Mouse (Mus musculus): ENCODE results near the gene 4930415O20Rik. TPM values are rescaled to one million over a fixed set of nuclear protein-coding genes. Genes with fewer than 3 reads are reported as not detected.

The 4930415O20Rik gene
- polyA plus RNA-seq, 1 experiment from 2014 or later, result not detected

DNA sequence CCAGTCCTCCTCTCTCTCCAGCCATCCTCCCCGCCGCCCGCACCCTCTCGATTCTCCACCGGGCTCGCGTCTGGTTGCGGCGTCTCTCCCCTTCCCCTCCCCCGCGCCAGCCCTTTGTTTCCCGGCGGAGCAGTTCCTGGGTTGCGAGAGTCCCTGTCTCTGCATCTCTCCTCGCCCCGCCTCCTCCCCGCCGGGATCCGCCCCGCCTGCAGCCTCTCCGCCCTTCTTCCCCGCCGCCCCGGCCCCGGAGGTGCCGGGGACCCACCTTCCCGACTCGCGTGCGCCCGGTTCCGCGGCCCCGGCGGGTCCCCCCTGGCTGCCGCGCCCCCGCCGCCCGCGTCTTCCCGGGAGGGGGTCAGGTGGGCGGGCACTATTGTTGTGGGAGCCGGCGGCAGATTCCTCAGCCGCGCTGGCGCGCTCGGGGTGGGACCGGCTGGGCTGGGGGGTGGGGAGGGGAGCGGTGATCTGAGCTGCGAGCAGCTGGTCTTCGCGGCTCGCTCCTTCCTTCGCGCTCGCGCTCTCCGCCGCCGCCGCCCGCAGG, 63.8 kb downstream of the 4930415O20Rik start:
- ATAC-seq (replicated peaks; ENCODE audit: insufficient number of reproducible peaks, low FRiP score, low TSS enrichment, low read depth) (peak; percentile 53), DNase-seq (ENCODE audit: low spot score) (peak; percentile 87)
- Histone ChIP-seq H3K27me3 (ENCODE audit: control insufficient read depth, insufficient read depth, low read length) (peaks cover 17% of the 10 kb centered on the region), H3K36me3 (replicated peaks; ENCODE audit: control insufficient read depth, insufficient read depth, low read depth, low read length) (no peaks in the 10 kb centered on the region), H3K4me2 (ENCODE audit: low read depth, low read length) (peak overlapping the region; percentile 99), H3K9ac (replicated peaks; ENCODE audit: low read length) (peak overlapping the region; percentile 83), H3K27ac (replicated peaks; ENCODE audit: low read depth, low read length) (peak overlapping the region; percentile 86), H3K9me3 (replicated peaks; ENCODE audit: control insufficient read depth, low read length) (no peaks in the 10 kb centered on the region), H3K4me1 (ENCODE audit: control insufficient read depth, insufficient read depth, low read length) (peaks cover 10% of the 10 kb centered on the region), H3K4me3 (ENCODE audit: low read depth, low read length) (peak overlapping the region; percentile 75)
- WGBS, result under 1% methylated on average over 64 of the region's 65 CpGs

GRCm38 (mm10) chr15:98635291-98635841, 64.6 kb downstream of the 4930415O20Rik start:
- peak overlapping the region; percentile 99 for H3K4me2 ChIP-seq (ENCODE audit: low read depth, low read length)
- H3K27ac ChIP-seq (replicated peaks; ENCODE audit: low read depth, low read length), result peak overlapping the region; percentile 86
- ATAC-seq (replicated peaks; ENCODE audit: insufficient number of reproducible peaks, low FRiP score, low TSS enrichment, low read depth) (no peak), DNase-seq (ENCODE audit: low spot score) (peak; percentile 46)
- peaks cover 17% of the 10 kb centered on the region for H3K27me3 ChIP-seq (ENCODE audit: control insufficient read depth, insufficient read depth, low read length)
- H3K4me3 ChIP-seq (ENCODE audit: low read depth, low read length), result peak overlapping the region; percentile 75
- peaks cover 1% of the 10 kb centered on the region; the same call in 1 of the 2 replicates for H3K36me3 ChIP-seq (replicated peaks; ENCODE audit: control insufficient read depth, insufficient read depth, low read depth, low read length)
- H3K9me3 ChIP-seq (replicated peaks; ENCODE audit: control insufficient read depth, low read length), result no peaks in the 10 kb centered on the region
- H3K9ac ChIP-seq (replicated peaks; ENCODE audit: low read length), result peak overlapping the region; percentile 83
- WGBS, result under 1% methylated on average over 21 of the region's 21 CpGs
- H3K4me1 ChIP-seq (ENCODE audit: control insufficient read depth, insufficient read depth, low read length), result peaks cover 10% of the 10 kb centered on the region

- H3K4me2 ChIP-seq (ENCODE audit: low read depth, low read length), result peak overlapping the region; percentile 99
These were observed 65.7 kb downstream of the 4930415O20Rik start for GRCm38 (mm10) chr15:98636517-98636916.

DNA sequence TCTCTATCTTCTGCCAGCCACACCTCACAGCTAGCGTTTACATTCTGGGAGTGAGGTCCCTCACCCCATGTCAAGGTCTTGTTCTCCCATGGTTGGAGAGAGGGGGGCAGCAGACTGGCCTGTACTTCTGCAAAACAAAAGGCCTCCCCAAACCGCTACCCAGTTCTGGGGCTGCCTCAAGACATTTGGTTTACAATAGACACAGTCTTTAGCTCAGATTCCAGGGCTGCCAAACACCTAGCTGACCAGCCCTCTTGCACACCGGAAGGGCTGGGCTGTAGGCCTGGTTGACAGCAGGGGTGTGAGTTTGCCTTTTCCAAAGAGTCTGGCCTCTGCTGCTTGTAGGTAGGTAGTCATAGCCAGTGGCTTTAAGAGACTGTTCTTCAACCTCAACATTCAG, 66.4 kb downstream of the 4930415O20Rik start:
- ATAC-seq (replicated peaks; ENCODE audit: insufficient number of reproducible peaks, low FRiP score, low TSS enrichment, low read depth) (no peak), DNase-seq (ENCODE audit: low spot score) (no peak)
- H3K4me1 ChIP-seq (ENCODE audit: control insufficient read depth, insufficient read depth, low read length), result peaks cover 10% of the 10 kb centered on the region
- peaks cover 10% of the 10 kb centered on the region for H3K27me3 ChIP-seq (ENCODE audit: control insufficient read depth, insufficient read depth, low read length)
- H3K9ac ChIP-seq (replicated peaks; ENCODE audit: low read length), result no peak overlapping the region
- H3K4me2 ChIP-seq (ENCODE audit: low read depth, low read length), result no peak overlapping the region
- no peak overlapping the region for H3K27ac ChIP-seq (replicated peaks; ENCODE audit: low read depth, low read length)
- no peak overlapping the region for H3K4me3 ChIP-seq (ENCODE audit: low read depth, low read length)
- H3K36me3 ChIP-seq (replicated peaks; ENCODE audit: control insufficient read depth, insufficient read depth, low read depth, low read length), result peaks cover 6% of the 10 kb centered on the region; the same call in 1 of the 2 replicates
- WGBS, result 30% methylated on average over 3 of the region's 3 CpGs
- no peaks in the 10 kb centered on the region for H3K9me3 ChIP-seq (replicated peaks; ENCODE audit: control insufficient read depth, low read length)

More at GRCm38 (mm10) chr15:98636517-98636916, 65.7 kb downstream of the 4930415O20Rik start:
- peaks cover 10% of the 10 kb centered on the region for H3K4me1 ChIP-seq (ENCODE audit: control insufficient read depth, insufficient read depth, low read length)
- no peak overlapping the region; the same call in 1 of the 2 replicates for H3K9ac ChIP-seq (replicated peaks; ENCODE audit: low read length)
- ATAC-seq (replicated peaks; ENCODE audit: insufficient number of reproducible peaks, low FRiP score, low TSS enrichment, low read depth) (no peak), DNase-seq (ENCODE audit: low spot score) (no peak)
- H3K27me3 ChIP-seq (ENCODE audit: control insufficient read depth, insufficient read depth, low read length), result peaks cover 10% of the 10 kb centered on the region
- no peaks in the 10 kb centered on the region for H3K9me3 ChIP-seq (replicated peaks; ENCODE audit: control insufficient read depth, low read length)
- 45% methylated on average over 5 of the region's 5 CpGs for WGBS
- no peak overlapping the region for H3K4me3 ChIP-seq (ENCODE audit: low read depth, low read length)
- peaks cover 3% of the 10 kb centered on the region; the same call in 1 of the 2 replicates for H3K36me3 ChIP-seq (replicated peaks; ENCODE audit: control insufficient read depth, insufficient read depth, low read depth, low read length)
- no peak overlapping the region for H3K27ac ChIP-seq (replicated peaks; ENCODE audit: low read depth, low read length)

Other genes with a start within 250 kb of the 4930415O20Rik start
- gene Olfr284, start 230.0 kb upstream of the 4930415O20Rik start, polyA plus RNA-seq (2014; fragmentation: Nextera tagmentation; extraction: Ambion mirVana), result not detected in 2 replicates
- not detected in 2 replicates for gene Olfr283, start 190.1 kb upstream of the 4930415O20Rik start, polyA plus RNA-seq (2014; fragmentation: Nextera tagmentation; extraction: Ambion mirVana)
- not detected in 2 replicates for gene Olfr282, start 139.8 kb upstream of the 4930415O20Rik start, polyA plus RNA-seq (2014; fragmentation: Nextera tagmentation; extraction: Ambion mirVana)
- not detected in 2 replicates for gene Olfr281, start 118.4 kb upstream of the 4930415O20Rik start, polyA plus RNA-seq (2014; fragmentation: Nextera tagmentation; extraction: Ambion mirVana)
- gene OR5BS1P, start 101.1 kb upstream of the 4930415O20Rik start, polyA plus RNA-seq (2014; fragmentation: Nextera tagmentation; extraction: Ambion mirVana), result not detected in 2 replicates
- 0.38 and 0.39 TPM in 2 replicates for gene Lalba, start 88.3 kb upstream of the 4930415O20Rik start, polyA plus RNA-seq (2014; fragmentation: Nextera tagmentation; extraction: Ambion mirVana)
- gene Olfr279, start 78.6 kb upstream of the 4930415O20Rik start, polyA plus RNA-seq (2014; fragmentation: Nextera tagmentation; extraction: Ambion mirVana), result not detected in 2 replicates
- 145 and 153 TPM in 2 replicates for gene Kansl2, start 36.7 kb upstream of the 4930415O20Rik start, polyA plus RNA-seq (2014; fragmentation: Nextera tagmentation; extraction: Ambion mirVana)
- gene Ccnt1, start 81 bp upstream of the 4930415O20Rik start, polyA plus RNA-seq (2014; fragmentation: Nextera tagmentation; extraction: Ambion mirVana), result 61.4 and 61.8 TPM in 2 replicates
- 8.4 and 10.4 TPM in 2 replicates for gene Adcy6, start 39.1 kb downstream of the 4930415O20Rik start, polyA plus RNA-seq (2014; fragmentation: Nextera tagmentation; extraction: Ambion mirVana)
- gene Cacnb3, start 59.8 kb downstream of the 4930415O20Rik start, polyA plus RNA-seq (2014; fragmentation: Nextera tagmentation; extraction: Ambion mirVana), result 32.3 and 33.4 TPM in 2 replicates
- gene Ddx23, start 91.9 kb downstream of the 4930415O20Rik start, polyA plus RNA-seq (2014; fragmentation: Nextera tagmentation; extraction: Ambion mirVana), result 20.8 and 22.0 TPM in 2 replicates
- gene Rnd1, start 106.5 kb downstream of the 4930415O20Rik start, polyA plus RNA-seq (2014; fragmentation: Nextera tagmentation; extraction: Ambion mirVana), result 0.63 and 0.92 TPM in 2 replicates
- gene Ccdc65, start 137.2 kb downstream of the 4930415O20Rik start, polyA plus RNA-seq (2014; fragmentation: Nextera tagmentation; extraction: Ambion mirVana), result 1.3 TPM in 2 replicates
- 18.9 and 21.0 TPM in 2 replicates for gene Fkbp11, start 157.2 kb downstream of the 4930415O20Rik start, polyA plus RNA-seq (2014; fragmentation: Nextera tagmentation; extraction: Ambion mirVana)
- gene Arf3, start 192.2 kb downstream of the 4930415O20Rik start, polyA plus RNA-seq (2014; fragmentation: Nextera tagmentation; extraction: Ambion mirVana), result 24.5 and 28.7 TPM in 2 replicates
- gene Wnt10b, start 207.1 kb downstream of the 4930415O20Rik start, polyA plus RNA-seq (2014; fragmentation: Nextera tagmentation; extraction: Ambion mirVana), result 1.6 and 2.3 TPM in 2 replicates
- gene Wnt1, start 218.9 kb downstream of the 4930415O20Rik start, polyA plus RNA-seq (2014; fragmentation: Nextera tagmentation; extraction: Ambion mirVana), result 0.28 and 0.33 TPM in 2 replicates
- 0.26 and 0.27 TPM in 2 replicates for gene Ddn, start 238.5 kb downstream of the 4930415O20Rik start, polyA plus RNA-seq (2014; fragmentation: Nextera tagmentation; extraction: Ambion mirVana)

Measured in embryonic facial prominence, embryonic 11.5 days (tissue).